Mouse (Mus musculus) Patski (cell line): ENCODE measurements around the gene Col4a2. TPM values are rescaled to one million over a fixed set of nuclear protein-coding genes. Genes with fewer than 3 reads are reported as not detected.

Experiments used
- ATAC-seq: fragments of 100-300 bp; one replicate; pipeline ENCODE4 v1.8.0; 2021
- CTCF ChIA-PET: fragments of 350-600 bp; sonication (Branson Sonifier 250); formaldehyde crosslinking; loops from one replicate; lab custom pipeline; 2022; ENCODE audit warnings: inconsistent platforms; lab: Charles Lee
- POLR2A ChIA-PET: fragments of 350-600 bp; sonication (Branson Sonifier 250); formaldehyde crosslinking; loops from one replicate; lab custom pipeline; 2022; ENCODE audit warnings: antibody characterized with exemption, inconsistent platforms; lab: Charles Lee
- DNase-seq: peaks from one replicate; pipeline ENCODE4 v3.0.0-alpha.2; 2011; ENCODE audit warnings: low read depth, low spot score
- H3K27me3 ChIP-seq: fragments of 371-371 bp; one replicate; pipeline ENCODE4 v1.5.1; 2021
- CTCF ChIP-seq: fragments of 100-300 bp; IDR thresholded peaks from one replicate; pipeline ENCODE4 v1.5.1; 2021
- in situ Hi-C: fragments of 300-500 bp; cut with MboI; formaldehyde crosslinking; loops from 3 replicates; pipeline ENCODE4 v1.11.1; 2018; ENCODE audit warnings: low pct_unique_long_range_greater_than_20kb, mixed read lengths
- polyA plus RNA-seq: library from polyadenylated mRNA; unstranded; gene quantifications from one replicate; pipeline ENCODE4 v1.2.3, GENCODE M21; 2021

Col4a2 gene
- polyA plus RNA-seq, 1 experiment from 2014 or later, result 206 TPM

- DNase-seq (no peak), ATAC-seq (no peak)
- no peak for TF ChIP-seq CTCF
- ChIA-PET POLR2A (interaction anchor here (0.7 to 2.8 kb wide), 3 partner anchors 18 to 136 kb away, joined by 3 to 16 read pairs (median 3); partner anchors contain the start of genes Col4a1 and Col4a2), CTCF (interaction anchor here (1.0 to 1.8 kb wide), 2 partner anchors 15 to 135 kb away, joined by 3 to 4 read pairs; no protein-coding TSS in a partner anchor)
- in situ Hi-C loops, result loop anchor here (5.0 to 10.0 kb wide), 3 partner anchors 77 to 975 kb away; partner anchors contain the start of genes Col4a1 and Col4a2
- no peaks in the 10 kb centered on the region for H3K27me3 ChIP-seq
Measured at GRCm38 (mm10) chr8:11389275-11390050, 76.9 kb downstream of the Col4a2 start.

- in situ Hi-C loops, result loop anchor here (10.0 kb wide), 2 partner anchors 138 to 978 kb away; no protein-coding TSS in a partner anchor
Measured at GRCm38 (mm10) chr8:11392739-11393138, 80.1 kb downstream of the Col4a2 start.

GRCm38 (mm10) chr8:11393161-11393560 lies 80.6 kb downstream of the Col4a2 start:
- peak; percentile 71 for ATAC-seq
- ChIA-PET CTCF (interaction anchor here (0.8 to 4.0 kb wide), 20 partner anchors 10 to 143 kb away, joined by 3 to 28 read pairs (median 4); partner anchors contain the start of genes Col4a1 and Col4a2), POLR2A (interaction anchor here (0.6 to 2.0 kb wide), 3 partner anchors 79 to 141 kb away, joined by 3 to 7 read pairs (median 5); no protein-coding TSS in a partner anchor)
- no peaks in the 10 kb centered on the region for H3K27me3 ChIP-seq
- TF ChIP-seq CTCF, result no peak
- DNase-seq, result no peak
- in situ Hi-C loops, result loop anchor here (10.0 kb wide), 2 partner anchors 138 to 978 kb away; no protein-coding TSS in a partner anchor

More at GRCm38 (mm10) chr8:11392739-11393138, 80.1 kb downstream of the Col4a2 start:
- DNase-seq (peak; percentile 88), ATAC-seq (peak; percentile 58)
- POLR2A ChIA-PET, result interaction anchor here (0.7 to 2.0 kb wide), 3 partner anchors 80 to 141 kb away, joined by 5 to 11 read pairs (median 7); partner anchors contain the start of genes Col4a1 and Col4a2
- CTCF ChIA-PET, result interaction anchor here (0.7 to 4.0 kb wide), 16 partner anchors 10 to 139 kb away, joined by 3 to 28 read pairs (median 4); partner anchors contain the start of genes Col4a1 and Col4a2
- TF ChIP-seq CTCF, result peak; percentile 97
- no peaks in the 10 kb centered on the region for H3K27me3 ChIP-seq

GRCm38 (mm10) chr8:11393607-11394006 lies 81.0 kb downstream of the Col4a2 start:
- no peak for ATAC-seq
- no peak for DNase-seq
- no peak for TF ChIP-seq CTCF
- CTCF ChIA-PET, result interaction anchor here (0.8 to 4.0 kb wide), 17 partner anchors 10 to 144 kb away, joined by 3 to 28 read pairs (median 4); partner anchors contain the start of genes Col4a1 and Col4a2
- in situ Hi-C loops, result loop anchor here (10.0 kb wide), 2 partner anchors 139 to 979 kb away; no protein-coding TSS in a partner anchor
- H3K27me3 ChIP-seq, result no peaks in the 10 kb centered on the region
- POLR2A ChIA-PET, result interaction anchor here (0.6 to 2.0 kb wide), 3 partner anchors 79 to 141 kb away, joined by 3 to 7 read pairs (median 5); no protein-coding TSS in a partner anchor

GRCm38 (mm10) chr8:11394773-11395172 lies 82.2 kb downstream of the Col4a2 start:
- ChIA-PET POLR2A (no interaction called here), CTCF (interaction anchor here (1.7 kb wide), 1 partner anchor 28 kb away, joined by 4 read pairs; no protein-coding TSS in a partner anchor)
- no peak for ATAC-seq
- no peaks in the 10 kb centered on the region for H3K27me3 ChIP-seq
- in situ Hi-C loops, result loop anchor here (10.0 kb wide), 2 partner anchors 140 to 980 kb away; no protein-coding TSS in a partner anchor
- TF ChIP-seq CTCF, result no peak
- no peak for DNase-seq

- in situ Hi-C loops, result loop anchor here (10.0 kb wide), 2 partner anchors 141 to 981 kb away; no protein-coding TSS in a partner anchor
Measured at GRCm38 (mm10) chr8:11395601-11396000, 83.0 kb downstream of the Col4a2 start.

GRCm38 (mm10) chr8:11396111-11396510 lies 83.5 kb downstream of the Col4a2 start:
- ATAC-seq, result no peak
- H3K27me3 ChIP-seq, result no peaks in the 10 kb centered on the region
- DNase-seq, result no peak
- CTCF ChIA-PET, result interaction anchor here (1.3 kb wide), 1 partner anchor 25 kb away, joined by 4 read pairs; no protein-coding TSS in a partner anchor
- POLR2A ChIA-PET, result no interaction called here
- in situ Hi-C loops, result loop anchor here (10.0 kb wide), 2 partner anchors 141 to 981 kb away; no protein-coding TSS in a partner anchor
- TF ChIP-seq CTCF, result no peak

More at GRCm38 (mm10) chr8:11395601-11396000, 83.0 kb downstream of the Col4a2 start:
- no peak for TF ChIP-seq CTCF
- ChIA-PET CTCF (interaction anchor here (1.3 kb wide), 1 partner anchor 26 kb away, joined by 4 read pairs; no protein-coding TSS in a partner anchor), POLR2A (no interaction called here)
- DNase-seq, result no peak
- no peaks in the 10 kb centered on the region for H3K27me3 ChIP-seq
- no peak for ATAC-seq

GRCm38 (mm10) chr8:11397126-11397525 lies 84.5 kb downstream of the Col4a2 start:
- ChIA-PET CTCF (interaction anchor here (0.7 to 1.9 kb wide), 3 partner anchors 22 to 144 kb away, joined by 3 to 6 read pairs (median 4); partner anchors contain the start of genes Col4a1 and Col4a2), POLR2A (no interaction called here)
- DNase-seq (no peak), ATAC-seq (no peak)
- in situ Hi-C loops, result loop anchor here (10.0 kb wide), 2 partner anchors 142 to 982 kb away; no protein-coding TSS in a partner anchor
- no peaks in the 10 kb centered on the region for H3K27me3 ChIP-seq
- TF ChIP-seq CTCF, result no peak

- H3K27me3 ChIP-seq, result no peaks in the 10 kb centered on the region
- CTCF ChIA-PET, result interaction anchor here (1.0 to 1.8 kb wide), 2 partner anchors 71 to 146 kb away, joined by 5 to 6 read pairs; no protein-coding TSS in a partner anchor
- in situ Hi-C loops, result loop anchor here (10.0 kb wide), 2 partner anchors 145 to 985 kb away; no protein-coding TSS in a partner anchor
- TF ChIP-seq CTCF, result no peak
- DNase-seq (no peak), ATAC-seq (no peak)
- POLR2A ChIA-PET, result interaction anchor here (0.6 to 0.9 kb wide), 4 partner anchors 26 to 388 kb away, joined by 3 to 7 read pairs (median 4); no protein-coding TSS in a partner anchor
Measured at GRCm38 (mm10) chr8:11399706-11400105, 87.1 kb downstream of the Col4a2 start.
